Comparison of ENCODE assay signal across 8 mouse cellular contexts in genomic region chr9:21963417-21963816, GRCm38 (mm10). TPM values are rescaled to one million over a fixed set of nuclear protein-coding genes. Genes with fewer than 3 reads are reported as not detected.
A peak's percentile ranks its signal among the peaks of the same experiment; 100 is the strongest.
DNase-seq lines count a peak whose midpoint lies in the region; ATAC-seq and TF ChIP-seq lines count a peak whose summit lies in the region.

Epor (minus strand) TSS chr9:21963506.

- H3K36me3 ChIP-seq in E14TG2a.4 (ENCODE audit: insufficient read depth, low read length), result peaks cover 13% of the 10 kb centered on the region
- H3K36me3 ChIP-seq in hindbrain, postnatal 0 days (ENCODE audit: insufficient read depth, low read length), result no peaks in the 10 kb centered on the region

- H3K27me3 ChIP-seq in E14TG2a.4 (ENCODE audit: insufficient read depth, low read length), result peaks cover 66% of the 10 kb centered on the region
- H3K27me3 ChIP-seq in hindbrain, postnatal 0 days (ENCODE audit: insufficient read depth, low read length), result peaks cover 33% of the 10 kb centered on the region

- no peak for TF ChIP-seq CTCF in E14TG2a.4 (conservative IDR thresholded peaks at IDR 0.05; ENCODE audit: low read length)
- TF ChIP-seq CTCF in bone marrow macrophage, adult 2 months (IDR thresholded peaks at IDR 0.05; ENCODE audit: low read depth, low read length), result no peak
- TF ChIP-seq CTCF in gastrocnemius, adult 2 months (IDR thresholded peaks at IDR 0.05), result no peak
- no peak for TF ChIP-seq CTCF in hindbrain, postnatal 0 days (IDR thresholded peaks at IDR 0.05; ENCODE audit: low read depth)
- no peak for TF ChIP-seq CTCF in lung, adult 2 months (IDR thresholded peaks at IDR 0.05; ENCODE audit: insufficient read depth, low read length)
- TF ChIP-seq CTCF in olfactory bulb, adult 2 months (IDR thresholded peaks at IDR 0.05; ENCODE audit: insufficient read depth, low read depth, low read length), result no peak

- H3K4me3 ChIP-seq in E14TG2a.4 (replicated peaks; ENCODE audit: low read length), result peak within 1 kb of the TSS; percentile 74
- peak within 1 kb of the TSS; percentile 55 for H3K4me3 ChIP-seq in bone marrow macrophage, adult 2 months (ENCODE audit: insufficient read depth, low read length)
- peak within 1 kb of the TSS; percentile 68 for H3K4me3 ChIP-seq in gastrocnemius, adult 2 months
- peak within 1 kb of the TSS; percentile 40 for H3K4me3 ChIP-seq in hindbrain, postnatal 0 days (ENCODE audit: low read length)
- peak within 1 kb of the TSS; percentile 25 for H3K4me3 ChIP-seq in lung, adult 2 months (replicated peaks; ENCODE audit: extremely low read depth, low read depth, low read length)
- H3K4me3 ChIP-seq in olfactory bulb, adult 2 months (ENCODE audit: insufficient read depth, low read depth, low read length), result peak within 1 kb of the TSS; percentile 42

- H3K9ac ChIP-seq in hindbrain, postnatal 0 days (replicated peaks; ENCODE audit: low read length), result peak within 1 kb of the TSS; percentile 21; the same call in 1 of the 2 replicates

- H3K9me3 ChIP-seq in E14TG2a.4 (ENCODE audit: low read length), result no peaks in the 10 kb centered on the region
- no peaks in the 10 kb centered on the region for H3K9me3 ChIP-seq in hindbrain, postnatal 0 days (ENCODE audit: low read length)

- no peak for TF ChIP-seq POLR2A in bone marrow macrophage, adult 2 months (IDR thresholded peaks at IDR 0.05; ENCODE audit: borderline replicate concordance, low read depth, low read length)
- no peak for TF ChIP-seq POLR2A in lung, adult 2 months (IDR thresholded peaks at IDR 0.05; ENCODE audit: borderline replicate concordance, extremely low read depth, low read depth, low read length)
- no peak for TF ChIP-seq POLR2A in olfactory bulb, adult 2 months (IDR thresholded peaks at IDR 0.05; ENCODE audit: insufficient read depth, low read depth, low read length)

- no peak within 1 kb of the TSS for H3K27ac ChIP-seq in bone marrow macrophage, adult 2 months (ENCODE audit: insufficient read depth, low read depth, low read length)
- no peak within 1 kb of the TSS; the same call in 1 of the 2 replicates for H3K27ac ChIP-seq in gastrocnemius, adult 2 months
- H3K27ac ChIP-seq in hindbrain, postnatal 0 days, result no peak within 1 kb of the TSS
- H3K27ac ChIP-seq in olfactory bulb, adult 2 months (ENCODE audit: insufficient read depth, low read depth, low read length), result no peak within 1 kb of the TSS

- 24% methylated on average over 8 of the region's 8 CpGs for WGBS in hindbrain, postnatal 0 days
- 21% methylated on average over 8 of the region's 8 CpGs for WGBS in lung, adult 2 months
- WGBS in olfactory bulb, adult 2 months, result 55% methylated on average over 8 of the region's 8 CpGs

- intact Hi-C loops in gastrocnemius, adult 2 months (cut with DNase I), result no loop called here

- peak within 1 kb of the TSS; percentile 82 for H3K4me2 ChIP-seq in hindbrain, postnatal 0 days (ENCODE audit: low read depth, low read length)

- peaks cover 47% of the 10 kb centered on the region for H3K4me1 ChIP-seq in E14TG2a.4 (replicated peaks; ENCODE audit: low read depth, low read length)
- H3K4me1 ChIP-seq in bone marrow macrophage, adult 2 months (ENCODE audit: control insufficient read depth, insufficient read depth, low read length), result peaks cover 3% of the 10 kb centered on the region; the same call in 1 of the 2 replicates
- H3K4me1 ChIP-seq in hindbrain, postnatal 0 days (ENCODE audit: insufficient read depth, low read length), result peaks cover 13% of the 10 kb centered on the region
- peaks cover 22% of the 10 kb centered on the region for H3K4me1 ChIP-seq in lung, adult 2 months (ENCODE audit: control insufficient read depth, insufficient read depth, low read length)
- H3K4me1 ChIP-seq in olfactory bulb, adult 2 months (ENCODE audit: control insufficient read depth, insufficient read depth, low read length), result peaks cover 24% of the 10 kb centered on the region

- peak; percentile 58 for DNase-seq in gastrocnemius, adult 2 months
- DNase-seq in hindbrain, postnatal 0 days (ENCODE audit: low spot score), result no peak
- DNase-seq in lung, adult 2 months, result no peak
- no peak for DNase-seq in layer of hippocampus, adult 9-11 months
- DNase-seq in T-cell, adult 2 months (ENCODE audit: low spot score), result no peak

- 0 out of 2 replicates have a peak, but pooled peaks have one; percentile 8 for ATAC-seq in hindbrain, postnatal 0 days

RNA-seq across cellular contexts. Expression of gene Epor, which starts in this region (rescaled TPM):
- 1.1 and 1.4 TPM in 2 replicates for polyA plus RNA-seq in bone marrow macrophage, adult 2 months (2012; ENCODE audit: insufficient read depth, insufficient read length, missing spikeins)
- total RNA-seq in gastrocnemius, adult 2 months (2021), result under 1 TPM; 0.23 to 0.25 TPM
- total RNA-seq in hindbrain, postnatal 0 days (2014; rRNA removed), result 0.89 and 1.7 TPM in 2 replicates
- polyA plus RNA-seq in hindbrain, postnatal 0 days (2015; fragmentation: Nextera tagmentation; extraction: Ambion mirVana), result 2.3 TPM in 2 replicates
- 10.7 and 11.1 TPM in 2 replicates for polyA plus RNA-seq in lung, adult 2 months (2012; rRNA removed)
- polyA plus RNA-seq in olfactory bulb, adult 2 months (2012; ENCODE audit: insufficient read depth, insufficient read length, low replicate concordance, missing spikeins), result not detected in 2 replicates

Comparison
In these comparisons a context has a peak if more than half of its experiments do, and no peak if none do; other contexts are left out.
1. Peak in DNase-seq and H3K4me3 ChIP-seq in gastrocnemius, adult 2 months; RNA of the gene not detected or under 1 TPM.